8 mouse cellular contexts compared by ENCODE assay signal in genomic region chr5:122131076-122132051, GRCm38 (mm10). TPM values are rescaled to one million over a fixed set of nuclear protein-coding genes. Genes with fewer than 3 reads are reported as not detected.
A peak's percentile ranks its signal among the peaks of the same experiment; 100 is the strongest.
DNase-seq lines count a peak whose midpoint lies in the region; ATAC-seq lines count a peak whose summit lies in the region.

No protein-coding gene starts in this region.

- peak overlapping the region; percentile 27 for H3K4me3 ChIP-seq in hindbrain, embryonic 11.5 days (ENCODE audit: low read depth, low read length)

- peak overlapping the region; percentile 66 for H3K4me2 ChIP-seq in hindbrain, embryonic 11.5 days (replicated peaks; ENCODE audit: low read depth, low read length)

- no peaks in the 10 kb centered on the region for H3K36me3 ChIP-seq in hindbrain, embryonic 11.5 days (ENCODE audit: control insufficient read depth, insufficient read depth, low read length)

- no peaks in the 10 kb centered on the region for H3K27me3 ChIP-seq in hindbrain, embryonic 11.5 days (ENCODE audit: control insufficient read depth, insufficient read depth, low read length)

- H3K9me3 ChIP-seq in hindbrain, embryonic 11.5 days (ENCODE audit: control insufficient read depth, low read length): no peaks in the 10 kb centered on the region

- H3K9ac ChIP-seq in hindbrain, embryonic 11.5 days (ENCODE audit: low read depth, low read length): peak overlapping the region; percentile 32; the same call in 1 of the 2 replicates

- ATAC-seq in hindbrain, embryonic 11.5 days (ENCODE audit: low FRiP score): no peak

- H3K27ac ChIP-seq in hindbrain, embryonic 11.5 days (ENCODE audit: low read depth, low read length): no peak overlapping the region

- 0 out of 2 replicates have a peak, but pooled peaks cover 2% of the 10 kb centered on the region for H3K4me1 ChIP-seq in hindbrain, embryonic 11.5 days (replicated peaks; ENCODE audit: control insufficient read depth, insufficient read depth, low read length)

- peak; percentile 73 for DNase-seq in MN1 (ENCODE audit: low spot score)
- DNase-seq in cerebellum, postnatal 10 days: peak; percentile 88 to 93
- peak; percentile 76 to 83 for DNase-seq in frontal cortex, postnatal 10 days (ENCODE audit: low spot score in 2 of 2)
- DNase-seq in hindbrain, embryonic 11.5 days (ENCODE audit: low spot score): peak; percentile 90
- peak; percentile 75 to 88 for DNase-seq in layer of hippocampus, postnatal 14 days (ENCODE audit: low spot score in 2 of 2)
- DNase-seq in lung, postnatal 14 days: peak; percentile 94
- DNase-seq in ovary, postnatal 36 days (ENCODE audit: low spot score): peak; percentile 87
- DNase-seq in thymus, postnatal 14 days: peak; percentile 96

- WGBS in hindbrain, embryonic 11.5 days: 9% methylated on average over 34 of the region's 34 CpGs

RNA-seq across cellular contexts. Expression of gene Ccdc63, which starts 9.3 kb away (rescaled TPM):
- not detected in 2 replicates for polyA plus RNA-seq in hindbrain, embryonic 11.5 days (2014; fragmentation: Nextera tagmentation; extraction: Ambion mirVana)
- 1 to 10 TPM in 1 of 2 experiments, under 1 TPM in 1; 0.74 to 2.2 TPM for total RNA-seq in layer of hippocampus, postnatal 14 days (2021)

RNA-seq across cellular contexts. Expression of gene Ppp1cc, which starts 26.7 kb away (rescaled TPM):
- polyA plus RNA-seq in hindbrain, embryonic 11.5 days (2014; fragmentation: Nextera tagmentation; extraction: Ambion mirVana): 293 and 305 TPM in 2 replicates
- 100 to 1,000 TPM; 198 to 200 TPM for total RNA-seq in layer of hippocampus, postnatal 14 days (2021)

RNA-seq across cellular contexts. Expression of gene Myl2, which starts 30.6 kb away (rescaled TPM):
- 0.77 and 1.2 TPM in 2 replicates for polyA plus RNA-seq in hindbrain, embryonic 11.5 days (2014; fragmentation: Nextera tagmentation; extraction: Ambion mirVana)
- 1 to 10 TPM; 1.6 TPM for total RNA-seq in layer of hippocampus, postnatal 14 days (2021)
